In the genomic region with DNA sequence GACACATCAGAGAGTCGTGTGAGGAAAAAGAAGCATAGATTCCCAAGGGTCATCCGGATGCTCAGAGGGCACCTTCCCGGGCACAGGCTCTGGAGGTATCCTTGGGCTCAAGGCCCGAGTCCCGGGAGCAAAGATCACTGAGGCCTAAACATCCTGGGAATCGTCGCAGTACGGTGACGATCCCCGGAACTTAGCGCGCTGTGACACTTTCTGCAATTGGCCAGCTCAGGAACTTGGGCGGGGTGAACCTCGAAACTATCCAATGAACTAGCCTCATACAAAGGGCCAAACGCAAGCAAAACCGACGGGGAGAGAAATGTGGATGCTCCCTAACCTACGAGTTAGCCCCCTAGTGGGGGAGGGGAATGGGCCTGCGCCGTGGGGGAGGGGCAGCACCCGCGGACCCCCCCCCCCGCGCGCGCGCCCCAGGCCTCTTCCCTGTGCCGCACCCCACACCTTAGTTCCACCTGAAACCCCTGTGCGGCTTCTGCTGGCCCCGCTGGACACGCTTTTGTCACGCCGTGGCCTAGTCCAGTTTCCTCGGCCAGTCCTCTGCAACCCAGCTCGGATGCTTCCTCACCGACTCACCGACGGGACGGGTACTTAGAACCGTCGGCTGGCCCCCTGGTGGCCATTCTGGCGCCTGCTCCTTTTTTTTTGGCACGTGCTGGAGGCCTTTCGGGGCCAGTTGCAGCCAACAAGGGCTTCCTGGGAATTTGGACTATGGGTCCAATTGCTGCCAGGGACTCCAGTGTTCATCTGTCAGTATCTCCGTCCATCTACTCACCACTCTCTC, we compare ENCODE assay signal across 8 mouse cellular contexts. TPM values are rescaled to one million over a fixed set of nuclear protein-coding genes. Genes with fewer than 3 reads are reported as not detected.
DNase-seq lines count a peak whose midpoint lies in the region; ATAC-seq lines count a peak whose summit lies in the region.

No protein-coding gene starts in this region.

- H3K9ac ChIP-seq in hindbrain, embryonic 11.5 days (ENCODE audit: low read depth, low read length): peak overlapping the region; percentile 100

- no peaks in the 10 kb centered on the region for H3K9me3 ChIP-seq in hindbrain, embryonic 11.5 days (ENCODE audit: control insufficient read depth, low read length)

- WGBS in hindbrain, embryonic 11.5 days: under 1% methylated on average over 37 of the region's 45 CpGs

- H3K27me3 ChIP-seq in hindbrain, embryonic 11.5 days (ENCODE audit: control insufficient read depth, insufficient read depth, low read length): no peaks in the 10 kb centered on the region

- H3K27ac ChIP-seq in hindbrain, embryonic 11.5 days (ENCODE audit: low read depth, low read length): peak overlapping the region; percentile 96

- DNase-seq in Muller cell, postnatal 12 days (ENCODE audit: inconsistent ontology term): peak; percentile 100
- peak; percentile 95 for DNase-seq in cerebellum, adult 9-11 months
- peak; percentile 88 to 99 for DNase-seq in frontal cortex, adult 2 months (ENCODE audit: extremely low spot score in 1 of 2, low spot score in 1 of 2)
- DNase-seq in hindbrain, embryonic 11.5 days (ENCODE audit: low spot score): peak; percentile 97
- DNase-seq in layer of hippocampus, postnatal 10 days (ENCODE audit: low spot score in 2 of 2): peak; percentile 98 to 99
- DNase-seq in lung, postnatal 14 days: peak; percentile 94
- DNase-seq in retina, adult 2 months (ENCODE audit: low read depth, low spot score): peak; percentile 100
- peak; percentile 93 to 98 for DNase-seq in thymus, postnatal 36 days

- H3K4me2 ChIP-seq in hindbrain, embryonic 11.5 days (replicated peaks; ENCODE audit: low read depth, low read length): peak overlapping the region; percentile 33

- H3K4me3 ChIP-seq in hindbrain, embryonic 11.5 days (ENCODE audit: low read depth, low read length): peak overlapping the region; percentile 99

- peaks cover 3% of the 10 kb centered on the region; the same call in 1 of the 2 replicates for H3K36me3 ChIP-seq in hindbrain, embryonic 11.5 days (ENCODE audit: control insufficient read depth, insufficient read depth, low read length)

- ATAC-seq in hindbrain, embryonic 11.5 days (ENCODE audit: low FRiP score): peak; percentile 91

- H3K4me1 ChIP-seq in hindbrain, embryonic 11.5 days (replicated peaks; ENCODE audit: control insufficient read depth, insufficient read depth, low read length): no peaks in the 10 kb centered on the region; the same call in 1 of the 2 replicates

RNA-seq across cellular contexts. Expression of a gene that starts 0.5 kb away (rescaled TPM):
- 265 and 295 TPM in 2 replicates for polyA plus RNA-seq in frontal cortex, adult 2 months (2012; rRNA removed)
- 781 and 835 TPM in 2 replicates for polyA plus RNA-seq in hindbrain, embryonic 11.5 days (2014; fragmentation: Nextera tagmentation; extraction: Ambion mirVana)
- 100 to 1,000 TPM; 238 to 255 TPM for total RNA-seq in layer of hippocampus, postnatal 10 days (2021)

RNA-seq across cellular contexts. Expression of a gene that starts 17.7 kb away (rescaled TPM):
- 12.5 and 18.6 TPM in 2 replicates for polyA plus RNA-seq in frontal cortex, adult 2 months (2012; rRNA removed)
- 2.0 and 4.4 TPM in 2 replicates for polyA plus RNA-seq in hindbrain, embryonic 11.5 days (2014; fragmentation: Nextera tagmentation; extraction: Ambion mirVana)
- 10 to 100 TPM; 13.7 to 14.6 TPM for total RNA-seq in layer of hippocampus, postnatal 10 days (2021)

RNA-seq across cellular contexts. Expression of a gene that starts 24.3 kb away (rescaled TPM):
- polyA plus RNA-seq in frontal cortex, adult 2 months (2012; rRNA removed): not detected in 2 replicates
- polyA plus RNA-seq in hindbrain, embryonic 11.5 days (2014; fragmentation: Nextera tagmentation; extraction: Ambion mirVana): not detected in 2 replicates
- not detected for total RNA-seq in layer of hippocampus, postnatal 10 days (2021)

RNA-seq across cellular contexts. Expression of a gene that starts 33.9 kb away (rescaled TPM):
- polyA plus RNA-seq in frontal cortex, adult 2 months (2012; rRNA removed): 33.9 and 41.4 TPM in 2 replicates
- 60.3 and 64.9 TPM in 2 replicates for polyA plus RNA-seq in hindbrain, embryonic 11.5 days (2014; fragmentation: Nextera tagmentation; extraction: Ambion mirVana)
- total RNA-seq in layer of hippocampus, postnatal 10 days (2021): 10 to 100 TPM; 31.0 to 35.6 TPM

RNA-seq across cellular contexts. Expression of a gene that starts 34.0 kb away (rescaled TPM):
- 126 and 128 TPM in 2 replicates for polyA plus RNA-seq in frontal cortex, adult 2 months (2012; rRNA removed)
- 51.5 and 57.2 TPM in 2 replicates for polyA plus RNA-seq in hindbrain, embryonic 11.5 days (2014; fragmentation: Nextera tagmentation; extraction: Ambion mirVana)
- 10 to 100 TPM; 59.1 to 62.9 TPM for total RNA-seq in layer of hippocampus, postnatal 10 days (2021)

Comparison
In these comparisons a context has a peak if more than half of its experiments do, and no peak if none do; other contexts are left out.
1. Peak in every context shown above with its lines: DNase-seq, ATAC-seq, H3K4me3 ChIP-seq and H3K27ac ChIP-seq.